Mouse (Mus musculus) limb, embryonic 14.5 days (tissue): ENCODE results near the gene Fmo5. TPM values are rescaled to one million over a fixed set of nuclear protein-coding genes. Genes with fewer than 3 reads are reported as not detected.
A peak's percentile ranks its signal among the peaks of the same experiment; 100 is the strongest.

ENCODE experiments used
- ATAC-seq: fragments of 200-750 bp; cut with Nextera tagmentation; 2 replicates; pipeline ENCODE4 v1.8.0; 2017; ENCODE audit warnings: low read depth, moderate number of reproducible peaks, moderate TSS enrichment; ENCODE audit not compliant: low FRiP score
- DNase-seq: peaks from one replicate; pipeline ENCODE4 v3.0.0-alpha.2; 2015; ENCODE audit warnings: low spot score
- H3K27ac ChIP-seq: fragments of 300-500 bp; sonication (generic); replicated peaks from 2 replicates; pipeline ENCODE4 v1.5.1; 2014; ENCODE audit warnings: low read depth, mild to moderate bottlenecking, low read length, moderate library complexity, mixed read lengths
- H3K27me3 ChIP-seq: fragments of 300-500 bp; sonication (generic); 2 replicates; pipeline ENCODE4 v1.6.1; 2014; ENCODE audit warnings: low read length, mixed read lengths; ENCODE audit not compliant: control insufficient read depth, insufficient read depth
- H3K36me3 ChIP-seq: fragments of 300-500 bp; sonication (generic); 2 replicates; pipeline ENCODE4 v1.6.1; 2014; ENCODE audit warnings: mild to moderate bottlenecking, low read length, moderate library complexity, mixed read lengths; ENCODE audit not compliant: control insufficient read depth, insufficient read depth
- H3K4me1 ChIP-seq: fragments of 300-500 bp; sonication (generic); 2 replicates; pipeline ENCODE4 v1.6.1; 2014; ENCODE audit warnings: antibody characterized with exemption, low read length, mixed read lengths; ENCODE audit not compliant: control insufficient read depth, insufficient read depth
- H3K4me2 ChIP-seq: fragments of 300-500 bp; sonication (generic); replicated peaks from 2 replicates; pipeline ENCODE4 v1.6.1; 2014; ENCODE audit warnings: low read depth, mild to moderate bottlenecking, low read length, moderate library complexity; ENCODE audit not compliant: severe bottlenecking
- H3K4me3 ChIP-seq: fragments of 300-500 bp; sonication (generic); replicated peaks from 2 replicates; pipeline ENCODE4 v1.5.1; 2014; ENCODE audit warnings: low read length
- H3K9ac ChIP-seq: fragments of 300-500 bp; sonication (generic); 2 replicates; pipeline ENCODE4 v1.6.1; 2014; ENCODE audit warnings: mild to moderate bottlenecking, low read depth, low read length, moderate library complexity; ENCODE audit not compliant: severe bottlenecking
- H3K9me3 ChIP-seq: fragments of 300-500 bp; sonication (generic); 2 replicates; pipeline ENCODE4 v1.6.1; 2016; ENCODE audit warnings: low read length; ENCODE audit not compliant: control insufficient read depth
- POLR2A ChIP-seq: fragments of 200-500 bp; IDR thresholded peaks from 2 replicates; pipeline ENCODE4 v1.8.0; 2012; ENCODE audit warnings: inconsistent platforms, mild to moderate bottlenecking, moderate library complexity, borderline replicate concordance; ENCODE audit not compliant: insufficient read depth, insufficient read length; ENCODE audit errors: extremely low read depth
- WGBS: fragments of 180-500 bp; shearing (Covaris S2); extraction: QIAGEN DNeasy Blood & Tissue Kit; methylation state at CpG from one replicate; pipeline ENCODE4 v1.1.7; 2014; 5-methylcytosine and 5-hydroxymethylcytosine counted together
- polyA plus RNA-seq, 2 experiments: library from polyadenylated mRNA; depleted of rRNA in 1 of 2; stranded (reverse) in 1 of 2; unstranded in 1 of 2; fragments of >200 nt; fragmentation: Nextera tagmentation in 1 of 2; extraction: Ambion mirVana in 1 of 2; gene quantifications; 2 replicates each; pipeline versions ENCODE4 v1.2.1 to v1.2.3; 2012 to 2014

The Fmo5 gene
- polyA plus RNA-seq, 2 experiments, result 2.3 to 2.8 TPM

DNA sequence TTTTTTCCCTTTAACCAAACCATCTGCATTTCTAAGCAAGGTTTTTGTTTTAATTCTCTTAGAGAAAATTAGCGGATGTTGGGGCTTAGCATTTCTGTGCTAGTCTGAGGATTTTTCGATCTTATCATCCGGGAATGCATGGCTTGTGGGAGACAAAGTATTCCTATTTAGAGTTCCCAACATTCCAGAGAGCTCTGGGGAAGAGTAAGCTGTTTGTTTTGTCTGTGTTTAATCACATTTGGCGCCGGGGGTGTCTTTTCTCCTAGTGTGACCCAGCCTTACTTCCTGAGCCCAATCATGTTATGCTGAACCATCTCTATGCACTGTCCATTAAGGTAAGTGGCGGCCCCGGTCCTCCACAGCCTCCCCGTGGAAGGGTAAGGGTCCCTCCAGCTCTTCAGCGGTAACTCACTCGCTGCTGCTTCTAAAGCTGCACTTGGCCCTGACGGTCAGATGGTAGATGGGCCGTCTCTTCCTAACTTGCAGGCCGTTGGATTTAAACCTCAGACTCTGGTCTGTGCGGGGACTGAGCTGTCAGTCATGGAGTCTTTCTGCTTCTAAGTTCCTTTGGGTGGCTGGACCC, 38.6 kb downstream of the Fmo5 start:
- no peaks in the 10 kb centered on the region for H3K4me1 ChIP-seq
- H3K9me3 ChIP-seq, result no peaks in the 10 kb centered on the region
- 83% methylated on average over 14 of the region's 14 CpGs for WGBS
- H3K27me3 ChIP-seq, result no peaks in the 10 kb centered on the region
- H3K9ac ChIP-seq, result no peak overlapping the region
- no peak overlapping the region for H3K4me3 ChIP-seq
- H3K4me2 ChIP-seq, result no peak overlapping the region
- ATAC-seq (no peak), DNase-seq (no peak)
- peaks cover 70% of the 10 kb centered on the region for H3K36me3 ChIP-seq
- no peak overlapping the region for H3K27ac ChIP-seq
- TF ChIP-seq POLR2A, result no peak

DNA sequence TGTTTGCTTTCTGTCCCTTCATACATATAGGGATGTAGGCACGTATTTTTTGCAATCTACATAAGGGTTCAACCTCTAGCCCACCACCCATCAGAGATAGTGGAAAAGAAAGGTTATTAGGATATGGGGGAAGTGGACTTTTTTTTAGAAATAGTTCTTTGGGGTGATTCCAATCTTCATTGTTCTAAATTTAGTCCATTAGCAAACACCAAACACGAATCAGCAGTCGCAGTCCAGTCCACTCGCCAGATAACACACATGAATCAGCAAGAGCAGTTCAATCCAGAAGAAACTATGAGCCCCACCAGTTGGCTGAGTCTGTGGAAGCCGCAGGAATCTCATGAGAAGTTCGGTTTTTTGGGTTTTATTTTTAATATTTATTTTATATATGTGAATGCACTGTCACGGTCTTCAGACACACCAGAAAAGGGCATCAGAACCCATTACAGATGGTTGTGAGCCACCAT, 46.1 kb downstream of the Fmo5 start, which contains the start of gene Gm17651:
TSS of gene Gm17651 (minus strand) at position 51 of the 467 bp plus-strand sequence.
- Histone ChIP-seq H3K27me3 (no peaks in the 10 kb centered on the region), H3K4me1 (no peaks in the 10 kb centered on the region), H3K9me3 (no peaks in the 10 kb centered on the region), H3K4me2 (no peak within 1 kb of the TSS), H3K36me3 (peaks cover 20% of the 10 kb centered on the region), H3K9ac (no peak within 1 kb of the TSS), H3K27ac (no peak within 1 kb of the TSS), H3K4me3 (no peak within 1 kb of the TSS)
- ATAC-seq (no peak), DNase-seq (no peak)
- no peak for TF ChIP-seq POLR2A
- 88% methylated on average over 7 of the region's 7 CpGs for WGBS

DNA sequence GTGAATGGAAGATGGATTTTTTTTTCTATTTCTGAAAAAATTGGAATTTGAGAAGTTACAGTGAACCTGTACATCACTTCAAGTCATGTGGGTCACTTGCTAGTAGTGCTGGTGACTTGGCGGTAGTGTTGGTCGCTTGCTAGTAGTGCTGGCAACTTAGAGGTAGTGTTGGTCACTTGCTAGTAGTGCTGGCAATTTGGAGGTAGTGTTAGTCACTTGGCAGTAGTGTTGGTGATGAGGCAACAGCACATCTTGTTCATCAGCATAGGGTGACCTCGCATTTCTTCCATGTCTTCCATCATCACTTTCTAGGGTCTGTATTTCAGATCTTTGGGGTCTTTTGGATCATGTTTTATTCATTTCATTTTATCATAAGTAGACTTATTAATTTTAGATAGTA, 47.5 kb downstream of the Fmo5 start:
- no peak for TF ChIP-seq POLR2A
- ATAC-seq, result no peak
- WGBS, result 90% methylated on average over 3 of the region's 3 CpGs

DNA sequence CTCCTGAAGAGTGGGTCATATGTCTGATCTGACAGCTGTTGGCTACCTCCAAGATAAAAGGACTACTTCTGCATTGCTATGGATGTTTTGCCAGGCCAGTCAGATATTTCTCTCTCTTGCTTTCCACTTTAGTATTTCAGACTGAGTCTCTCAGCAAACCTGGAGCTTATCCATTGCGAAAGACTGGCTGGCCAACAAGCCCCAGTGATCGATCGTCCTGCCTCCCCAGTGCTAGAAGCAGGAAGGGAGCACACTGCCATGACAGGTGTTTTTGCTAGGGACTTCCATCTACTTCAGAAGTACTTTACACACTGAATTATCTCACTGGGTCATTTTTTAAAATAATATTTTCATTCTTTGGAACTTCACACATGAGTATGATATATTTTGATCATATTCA, 49.8 kb downstream of the Fmo5 start:
- Histone ChIP-seq H3K27ac (no peak overlapping the region), H3K4me1 (peaks cover 6% of the 10 kb centered on the region), H3K27me3 (no peaks in the 10 kb centered on the region), H3K9ac (no peak overlapping the region), H3K4me2 (no peak overlapping the region), H3K9me3 (no peaks in the 10 kb centered on the region), H3K36me3 (no peaks in the 10 kb centered on the region), H3K4me3 (no peak overlapping the region)
- ATAC-seq (no peak), DNase-seq (no peak)
- 87% methylated on average over 3 of the region's 3 CpGs for WGBS
- TF ChIP-seq POLR2A, result no peak

More for the DNA sequence above, 47.5 kb downstream of the Fmo5 start:
- Histone ChIP-seq H3K4me3 (no peak overlapping the region), H3K36me3 (peaks cover 5% of the 10 kb centered on the region), H3K9ac (no peak overlapping the region), H3K9me3 (no peaks in the 10 kb centered on the region), H3K4me2 (no peak overlapping the region), H3K4me1 (peaks cover 3% of the 10 kb centered on the region; the same call in 1 of the 2 replicates), H3K27ac (no peak overlapping the region), H3K27me3 (no peaks in the 10 kb centered on the region)
- DNase-seq, result no peak

DNA sequence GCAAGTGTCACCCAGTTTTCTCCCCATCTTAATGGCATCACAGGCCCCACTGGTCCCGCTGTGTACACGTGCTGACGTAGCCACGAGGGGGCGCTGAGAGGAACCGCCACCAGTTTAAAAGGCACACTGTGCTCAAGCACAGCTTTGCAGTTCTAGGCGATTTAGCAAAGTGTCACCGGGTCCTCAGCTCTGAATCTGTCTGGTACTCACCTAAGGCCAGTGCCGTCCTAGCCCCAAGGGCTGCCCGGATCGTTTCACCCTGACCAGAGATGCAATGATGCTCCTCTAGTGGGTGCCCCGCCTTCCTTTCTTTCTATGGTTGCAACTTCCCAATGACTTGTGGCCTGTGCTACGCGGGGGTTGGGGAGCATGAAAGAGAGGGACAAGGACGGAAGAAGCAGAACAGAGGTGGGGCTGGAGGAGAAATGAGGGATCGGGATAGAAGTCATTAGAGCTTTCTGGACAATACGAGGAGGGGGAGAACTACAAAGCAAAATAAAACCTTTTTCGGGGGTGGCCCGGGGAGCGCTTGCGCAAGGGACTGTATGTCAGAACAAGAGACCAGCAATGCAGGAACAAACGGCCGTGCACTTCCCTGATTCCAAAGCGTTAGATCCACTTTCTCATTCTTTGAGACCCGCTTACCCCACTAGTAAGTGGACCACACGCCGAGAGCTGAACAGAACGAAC, 52.2 kb downstream of the Fmo5 start:
- Histone ChIP-seq H3K4me1 (peaks cover 6% of the 10 kb centered on the region), H3K4me3 (peak overlapping the region; percentile 40), H3K4me2 (peak overlapping the region; percentile 84), H3K9ac (peak overlapping the region; percentile 51), H3K27ac (no peak overlapping the region), H3K27me3 (no peaks in the 10 kb centered on the region), H3K36me3 (no peaks in the 10 kb centered on the region), H3K9me3 (no peaks in the 10 kb centered on the region)
- DNase-seq, result peak; percentile 64
- peak; percentile 69 for ATAC-seq
- WGBS, result 3% methylated on average over 28 of the region's 28 CpGs
- no peak for TF ChIP-seq POLR2A
